Mouse (Mus musculus) midbrain, embryonic 14.5 days (tissue): Measurements from ENCODE around the gene Cntfr. TPM values are rescaled to one million over a fixed set of nuclear protein-coding genes. Genes with fewer than 3 reads are reported as not detected.
A peak's percentile ranks its signal among the peaks of the same experiment; 100 is the strongest.

Source experiments
- ATAC-seq: fragments of 200-750 bp; cut with Nextera tagmentation; 2 replicates; pipeline ENCODE4 v1.8.0; 2017; ENCODE audit warnings: moderate number of reproducible peaks, moderate library complexity; ENCODE audit not compliant: low FRiP score, low TSS enrichment
- DNase-seq: peaks from one replicate; pipeline ENCODE4 v3.0.0-alpha.2; 2015
- H3K27ac ChIP-seq: fragments of 300-500 bp; sonication (generic); replicated peaks from 2 replicates; pipeline ENCODE4 v1.5.1; 2014; ENCODE audit warnings: mild to moderate bottlenecking, low read depth, low read length, moderate library complexity
- H3K27me3 ChIP-seq: fragments of 300-500 bp; sonication (generic); 2 replicates; pipeline ENCODE4 v1.6.1; 2014; ENCODE audit warnings: low read length, control low read depth, mixed read lengths; ENCODE audit not compliant: control insufficient read depth, insufficient read depth
- H3K36me3 ChIP-seq: fragments of 300-500 bp; sonication (generic); 2 replicates; pipeline ENCODE4 v1.6.1; 2014; ENCODE audit warnings: low read length, control low read depth; ENCODE audit not compliant: control insufficient read depth, insufficient read depth
- H3K4me1 ChIP-seq: fragments of 300-500 bp; sonication (generic); 2 replicates; pipeline ENCODE4 v1.6.1; 2014; ENCODE audit warnings: mild to moderate bottlenecking, antibody characterized with exemption, low read length, control low read depth; ENCODE audit not compliant: control insufficient read depth, insufficient read depth
- H3K4me2 ChIP-seq: fragments of 300-500 bp; sonication (generic); 2 replicates; pipeline ENCODE4 v1.6.1; 2014; ENCODE audit warnings: mild to moderate bottlenecking, low read length, moderate library complexity
- H3K4me3 ChIP-seq: fragments of 300-500 bp; sonication (generic); replicated peaks from 2 replicates; pipeline ENCODE4 v1.5.1; 2014; ENCODE audit warnings: low read depth, low read length
- H3K9ac ChIP-seq: fragments of 300-500 bp; sonication (generic); replicated peaks from 2 replicates; pipeline ENCODE4 v1.6.1; 2014; ENCODE audit warnings: mild to moderate bottlenecking, low read length, moderate library complexity
- H3K9me3 ChIP-seq: fragments of 300-500 bp; sonication (generic); 2 replicates; pipeline ENCODE4 v1.6.1; 2016; ENCODE audit warnings: low read length, control low read depth, mixed read lengths; ENCODE audit not compliant: control insufficient read depth
- WGBS: fragments of 180-500 bp; shearing (Covaris S2); extraction: QIAGEN DNeasy Blood & Tissue Kit; methylation state at CpG from one replicate; pipeline ENCODE4 v1.1.7; 2014; 5-methylcytosine and 5-hydroxymethylcytosine counted together
- polyA plus RNA-seq: library from polyadenylated mRNA; unstranded; fragments of >200 nt; fragmentation: Nextera tagmentation; extraction: Ambion mirVana; gene quantifications from 2 replicates; pipeline ENCODE4 v1.2.1, GENCODE M21; 2014

Gene Cntfr
- polyA plus RNA-seq, 1 experiment from 2014 or later, result 23.9 TPM

DNA sequence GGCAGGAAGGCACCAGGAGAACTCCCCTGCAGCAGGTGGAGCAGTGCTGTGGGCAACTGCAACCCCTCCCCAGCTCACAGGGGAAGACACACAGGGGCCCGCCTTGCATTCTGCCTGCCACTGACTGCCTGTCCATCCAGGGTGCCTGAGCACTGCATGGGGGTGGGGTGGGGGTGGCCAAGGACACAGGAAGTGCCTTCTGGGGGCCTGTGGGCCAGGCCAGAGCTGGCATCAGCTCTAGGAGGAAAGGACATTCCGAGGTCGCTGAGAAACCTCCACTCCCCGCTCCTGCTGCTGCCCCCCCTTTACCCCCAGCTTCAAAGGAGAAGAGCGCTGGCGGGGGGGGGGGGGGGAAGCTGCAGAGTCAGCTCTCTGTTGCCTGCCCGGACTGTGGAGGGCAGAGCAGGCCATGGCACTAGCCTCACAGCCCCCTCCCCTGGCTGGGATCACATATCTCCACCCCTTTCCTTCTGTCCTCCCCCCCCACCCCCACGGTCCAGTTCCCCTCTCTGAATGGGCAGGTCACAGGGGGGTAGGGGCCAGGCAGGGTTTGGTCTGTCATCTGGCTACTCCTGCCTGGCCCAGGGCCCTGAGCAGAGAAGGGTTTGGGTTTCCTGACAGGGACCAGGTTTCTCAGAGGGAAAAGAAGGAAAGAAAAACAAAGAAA is 31.7 kb downstream of the Cntfr start:
- DNase-seq, result no peak
- ATAC-seq, result no peak
- Histone ChIP-seq H3K4me1 (peaks cover 22% of the 10 kb centered on the region), H3K27ac (0 out of 2 replicates have a peak overlapping the region, but pooled peaks have one; percentile 45), H3K27me3 (no peaks in the 10 kb centered on the region), H3K9ac (no peak overlapping the region; the same call in 1 of the 2 replicates), H3K9me3 (no peaks in the 10 kb centered on the region), H3K4me2 (no peak overlapping the region), H3K4me3 (no peak overlapping the region), H3K36me3 (peaks cover 52% of the 10 kb centered on the region)
- WGBS, result 7% methylated on average over 6 of the region's 8 CpGs

DNA sequence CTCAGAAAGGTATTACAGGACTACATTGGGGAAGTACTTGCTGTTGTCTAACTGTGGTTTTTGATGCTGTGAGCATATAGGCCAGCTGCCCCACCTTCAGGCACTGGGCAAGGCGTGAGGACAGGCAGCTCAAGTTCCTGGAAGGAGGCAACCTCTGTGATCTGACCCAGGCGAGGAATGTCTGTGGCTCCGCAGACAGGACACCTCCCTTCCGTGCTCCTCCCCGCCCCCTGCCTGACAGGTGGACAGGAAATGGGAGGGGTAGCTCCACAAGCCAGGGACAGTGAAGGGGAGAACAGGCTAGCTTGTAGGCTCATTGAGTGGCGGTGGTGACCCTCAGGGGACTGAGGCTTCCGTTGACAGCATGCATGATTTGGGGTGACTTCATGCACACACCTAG is 32.4 kb downstream of the Cntfr start:
- Histone ChIP-seq H3K4me1 (peaks cover 26% of the 10 kb centered on the region), H3K4me3 (no peak overlapping the region), H3K36me3 (peaks cover 46% of the 10 kb centered on the region), H3K27ac (0 out of 2 replicates have a peak overlapping the region, but pooled peaks have one; percentile 20), H3K9ac (no peak overlapping the region; the same call in 1 of the 2 replicates), H3K4me2 (no peak overlapping the region), H3K27me3 (no peaks in the 10 kb centered on the region), H3K9me3 (no peaks in the 10 kb centered on the region)
- 68% methylated on average over 7 of the region's 7 CpGs for WGBS
- ATAC-seq (no peak), DNase-seq (no peak)

DNA sequence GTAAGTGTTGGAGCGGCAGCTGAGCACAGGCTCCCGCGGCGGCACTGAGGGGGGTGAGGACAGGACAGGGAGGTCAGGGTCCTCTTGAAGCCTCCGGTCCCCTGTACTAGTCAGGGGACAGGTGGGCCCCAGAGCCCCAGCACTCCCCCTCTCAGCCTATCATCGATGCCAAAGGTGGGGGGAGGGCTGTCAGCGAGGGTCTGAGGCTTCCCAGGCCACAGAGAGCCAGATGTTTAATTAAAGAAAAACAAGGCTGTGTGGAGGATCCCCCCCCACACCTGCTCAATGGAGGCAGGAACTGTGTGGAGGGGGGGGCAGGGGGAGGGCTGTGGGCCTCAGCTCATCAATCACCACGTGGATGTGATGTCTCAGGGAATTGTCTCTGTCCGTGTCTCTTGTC is 33.3 kb downstream of the Cntfr start:
- ATAC-seq, result no peak
- Histone ChIP-seq H3K36me3 (peaks cover 37% of the 10 kb centered on the region), H3K9ac (no peak overlapping the region), H3K4me1 (peaks cover 34% of the 10 kb centered on the region), H3K4me3 (no peak overlapping the region), H3K27ac (no peak overlapping the region), H3K9me3 (no peaks in the 10 kb centered on the region), H3K4me2 (no peak overlapping the region), H3K27me3 (no peaks in the 10 kb centered on the region)
- 63% methylated on average over 9 of the region's 9 CpGs for WGBS
- no peak for DNase-seq

DNA sequence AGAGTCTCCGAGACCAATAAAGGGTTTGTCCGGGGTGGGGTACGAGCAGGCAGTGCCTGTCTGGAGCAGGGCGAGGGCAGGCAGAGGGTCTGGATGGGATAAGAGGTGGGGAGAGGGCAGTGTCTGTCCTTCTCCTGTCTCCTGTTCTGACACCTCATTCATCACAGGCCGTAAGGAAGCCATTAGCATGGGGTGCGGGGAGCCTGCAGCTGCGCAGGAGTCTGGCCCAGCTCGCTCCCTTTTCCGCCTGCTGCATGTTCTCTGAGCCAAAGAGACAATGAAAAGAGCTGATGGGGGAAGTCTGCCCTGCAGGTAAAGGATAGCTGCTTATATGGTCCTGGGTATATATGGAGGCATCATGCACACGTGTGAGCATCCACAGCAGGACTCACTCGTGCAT is 34.2 kb downstream of the Cntfr start:
- ATAC-seq, result no peak
- DNase-seq, result no peak
- peaks cover 35% of the 10 kb centered on the region for H3K4me1 ChIP-seq
- no peak overlapping the region for H3K4me3 ChIP-seq
- H3K9me3 ChIP-seq, result no peaks in the 10 kb centered on the region
- 85% methylated on average over 11 of the region's 11 CpGs for WGBS
- no peak overlapping the region for H3K4me2 ChIP-seq
- no peak overlapping the region for H3K27ac ChIP-seq
- H3K27me3 ChIP-seq, result no peaks in the 10 kb centered on the region
- H3K9ac ChIP-seq, result no peak overlapping the region
- peaks cover 42% of the 10 kb centered on the region for H3K36me3 ChIP-seq

DNA sequence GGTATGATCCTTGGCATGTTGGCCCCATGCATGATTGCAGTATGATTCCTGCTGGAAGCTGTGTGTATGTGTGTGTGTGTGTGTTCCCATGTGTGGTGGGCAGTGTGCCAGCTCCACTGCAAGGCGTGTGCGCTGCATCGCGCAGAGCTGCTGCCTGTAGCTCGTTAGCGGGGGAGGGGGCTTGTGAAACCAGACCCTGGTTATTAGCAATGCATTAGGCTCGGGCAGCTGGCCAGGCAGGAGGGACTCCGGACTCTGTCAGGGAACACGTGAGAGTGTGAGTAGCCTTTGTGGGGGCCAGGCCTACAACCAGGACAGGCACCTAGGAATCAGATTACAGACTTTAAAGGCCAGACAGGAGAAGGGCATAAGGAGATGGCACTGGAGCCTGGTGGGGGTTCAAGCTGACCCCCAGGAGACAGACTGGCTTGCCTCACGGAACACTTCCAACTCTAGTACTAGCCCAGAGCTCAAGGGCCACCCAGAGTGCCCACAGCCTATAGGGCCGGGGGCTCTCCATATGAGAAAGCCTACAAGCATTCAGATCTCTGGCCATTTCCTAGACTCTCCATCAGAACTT is 35.9 kb downstream of the Cntfr start:
- DNase-seq (peak; percentile 81), ATAC-seq (0 out of 2 replicates have a peak, but pooled peaks have one; percentile 10)
- Histone ChIP-seq H3K27ac (0 out of 2 replicates have a peak overlapping the region, but pooled peaks have one; percentile 5), H3K27me3 (no peaks in the 10 kb centered on the region), H3K4me2 (no peak overlapping the region), H3K36me3 (peaks cover 52% of the 10 kb centered on the region), H3K4me3 (no peak overlapping the region), H3K4me1 (peaks cover 35% of the 10 kb centered on the region), H3K9ac (0 out of 2 replicates have a peak overlapping the region, but pooled peaks have one; percentile 4), H3K9me3 (no peaks in the 10 kb centered on the region)
- WGBS, result 14% methylated on average over 11 of the region's 11 CpGs

DNA sequence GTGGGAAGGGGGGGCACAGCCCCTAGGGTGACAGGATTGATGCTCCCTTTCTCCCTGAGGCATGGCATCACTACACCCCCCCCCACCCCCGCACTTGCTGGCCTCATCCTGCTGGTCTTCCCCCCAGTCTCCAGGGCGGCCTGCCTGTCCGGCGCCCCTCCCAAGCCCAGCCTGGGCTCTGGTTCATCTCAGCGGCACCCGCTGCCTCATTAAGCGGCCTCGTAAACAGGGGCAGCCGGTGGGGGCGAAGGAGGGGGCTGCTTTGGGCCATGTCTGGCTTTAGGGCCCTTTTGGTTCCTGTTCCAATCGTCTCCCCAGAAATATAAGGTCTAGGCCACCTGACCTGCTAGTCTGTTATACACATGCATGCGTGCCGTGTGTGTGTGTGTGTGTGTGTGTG is 37.3 kb downstream of the Cntfr start:
- DNase-seq (no peak), ATAC-seq (no peak)
- Histone ChIP-seq H3K4me3 (no peak overlapping the region), H3K36me3 (peaks cover 48% of the 10 kb centered on the region), H3K4me1 (peaks cover 23% of the 10 kb centered on the region), H3K27ac (no peak overlapping the region), H3K4me2 (no peak overlapping the region), H3K9me3 (no peaks in the 10 kb centered on the region), H3K27me3 (no peaks in the 10 kb centered on the region), H3K9ac (no peak overlapping the region)
- 50% methylated on average over 13 of the region's 13 CpGs for WGBS

DNA sequence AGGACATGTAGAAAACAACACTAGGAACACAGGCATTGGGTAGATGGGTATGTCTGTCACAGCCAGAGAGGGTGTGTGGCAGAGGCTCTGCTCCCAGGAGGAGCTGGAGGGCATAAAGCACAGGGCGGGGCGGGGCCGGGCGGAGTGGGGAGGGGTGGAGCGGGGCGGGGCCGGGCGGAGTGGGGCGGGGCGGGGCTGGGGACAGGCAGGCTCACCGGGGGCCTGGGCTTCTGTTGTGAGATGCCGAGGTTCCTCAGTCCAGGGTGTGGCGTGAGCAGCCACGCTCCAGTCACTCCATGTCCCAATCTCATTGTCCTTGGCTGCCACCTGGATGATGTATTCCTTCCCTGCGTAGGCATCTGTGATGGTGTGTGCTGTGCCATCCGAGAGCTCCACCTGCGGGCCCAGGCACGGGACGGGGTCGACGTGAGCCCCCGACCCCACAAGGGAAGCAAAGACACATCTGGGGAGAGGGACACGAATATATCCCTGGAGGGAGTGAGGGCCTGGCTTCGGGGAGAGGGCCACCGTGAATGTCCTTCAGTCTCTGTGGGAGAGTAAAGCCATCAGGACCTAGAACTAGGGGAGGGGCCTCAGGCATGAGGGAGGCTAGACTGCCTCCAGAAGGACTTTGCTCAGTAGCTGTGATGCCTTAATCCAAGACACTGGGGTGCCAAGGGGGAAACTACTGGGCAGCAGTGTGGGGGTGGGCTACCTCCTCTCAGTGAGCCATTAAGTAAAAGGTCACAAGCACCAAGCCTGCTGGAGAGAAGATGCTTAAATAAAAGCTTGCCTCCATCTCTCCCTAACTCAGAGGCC is 38.1 kb downstream of the Cntfr start:
- peaks cover 40% of the 10 kb centered on the region for H3K36me3 ChIP-seq
- H3K27ac ChIP-seq, result no peak overlapping the region
- peaks cover 19% of the 10 kb centered on the region for H3K4me1 ChIP-seq
- H3K9me3 ChIP-seq, result no peaks in the 10 kb centered on the region
- 22% methylated on average over 25 of the region's 25 CpGs for WGBS
- DNase-seq, result no peak
- H3K4me2 ChIP-seq, result no peak overlapping the region
- H3K27me3 ChIP-seq, result no peaks in the 10 kb centered on the region
- H3K9ac ChIP-seq, result 0 out of 2 replicates have a peak overlapping the region, but pooled peaks have one; percentile 23
- no peak overlapping the region for H3K4me3 ChIP-seq
- no peak for ATAC-seq

DNA sequence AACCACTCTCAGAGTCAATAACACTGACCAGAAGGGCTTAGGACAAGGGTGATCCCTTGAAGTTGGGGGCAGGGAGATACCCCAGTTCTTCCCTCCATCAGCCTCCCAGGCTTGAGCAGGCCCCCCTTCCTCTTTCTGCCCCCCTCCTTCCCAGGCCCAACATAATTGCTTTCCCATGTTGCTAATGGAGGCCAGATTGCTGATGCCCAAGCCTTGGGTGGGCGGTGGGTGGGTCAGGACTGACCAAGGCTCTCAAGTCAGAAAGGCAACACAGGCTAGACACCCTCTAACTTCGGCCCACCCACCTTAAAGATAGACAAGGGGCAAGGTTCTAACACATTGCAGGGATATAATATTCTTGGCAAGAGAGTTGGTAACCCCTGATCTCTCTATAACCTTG is 41.4 kb downstream of the Cntfr start:
- Histone ChIP-seq H3K4me2 (no peak overlapping the region), H3K27me3 (no peaks in the 10 kb centered on the region), H3K4me3 (no peak overlapping the region), H3K4me1 (peaks cover 12% of the 10 kb centered on the region; the same call in 1 of the 2 replicates), H3K36me3 (peaks cover 23% of the 10 kb centered on the region), H3K9ac (no peak overlapping the region), H3K27ac (no peak overlapping the region), H3K9me3 (no peaks in the 10 kb centered on the region)
- no peak for ATAC-seq
- no peak for DNase-seq
- WGBS, result 93% methylated on average over 2 of the region's 2 CpGs
